11 mouse cellular contexts compared by ENCODE assay signal in the genomic region with DNA sequence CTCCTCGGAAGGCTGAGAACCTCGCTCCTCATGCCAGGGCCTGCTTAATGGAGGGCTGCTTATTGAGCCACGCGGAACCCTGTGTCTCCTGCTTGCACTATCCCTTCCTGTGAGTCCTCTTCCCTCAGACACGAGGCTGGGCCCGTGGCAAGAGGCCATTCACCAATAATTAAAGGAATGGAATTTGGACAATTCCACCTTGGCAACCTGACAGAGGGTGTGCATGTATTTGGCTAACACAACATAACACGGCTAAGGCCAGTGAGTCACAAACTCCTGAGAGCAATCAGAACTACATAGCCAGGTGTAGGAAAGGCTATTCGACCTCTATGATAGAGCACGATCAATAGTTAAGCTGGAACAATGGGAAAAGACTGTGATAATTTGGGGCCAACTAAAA. TPM values are rescaled to one million over a fixed set of nuclear protein-coding genes. Genes with fewer than 3 reads are reported as not detected.
DNase-seq lines count a peak whose midpoint lies in the region; ATAC-seq and TF ChIP-seq lines count a peak whose summit lies in the region.
"Had no signal": no experiment of that assay in that cellular context is flagged by ENCODE, and none has a peak within 500 bp of the region (broad histone marks: within the 10 kb centered on the region; RNA-seq: fewer than 3 reads in every experiment).

No protein-coding gene starts in this region.

- no peaks in the 10 kb centered on the region for H3K4me1 ChIP-seq in kidney, embryonic 14.5 days (ENCODE audit: control insufficient read depth, insufficient read depth, low read length)
- peaks cover 14% of the 10 kb centered on the region for H3K4me1 ChIP-seq in midbrain, embryonic 10.5 days
- no peaks in the 10 kb centered on the region for H3K4me1 ChIP-seq in midbrain, embryonic 11.5 days (ENCODE audit: control insufficient read depth, insufficient read depth, low read length)
- H3K4me1 ChIP-seq in thymus, adult 2 months (replicated peaks; ENCODE audit: control insufficient read depth, insufficient read depth, low read length) = no peaks in the 10 kb centered on the region
- H3K4me1 ChIP-seq: midbrain, embryonic 15.5 days had no signal

- no peak overlapping the region for H3K4me3 ChIP-seq in kidney, embryonic 14.5 days (ENCODE audit: low read length)
- no peak overlapping the region for H3K4me3 ChIP-seq in midbrain, embryonic 10.5 days
- H3K4me3 ChIP-seq in midbrain, embryonic 11.5 days (ENCODE audit: low read depth, low read length) = no peak overlapping the region
- H3K4me3 ChIP-seq in thymus, adult 2 months (ENCODE audit: control insufficient read depth, insufficient read depth, low read length) = no peak overlapping the region
- H3K4me3 ChIP-seq: hindbrain, embryonic 13.5 days; midbrain, embryonic 15.5 days had no signal

- no peak for TF ChIP-seq POLR2A in thymus, adult 2 months (IDR thresholded peaks at IDR 0.05; ENCODE audit: control insufficient read depth, extremely low read depth, insufficient read depth, low read length, poor library complexity)

- H3K27ac ChIP-seq in kidney, embryonic 14.5 days (ENCODE audit: low read depth, low read length) = no peak overlapping the region
- no peak overlapping the region for H3K27ac ChIP-seq in midbrain, embryonic 10.5 days (replicated peaks)
- no peak overlapping the region for H3K27ac ChIP-seq in midbrain, embryonic 11.5 days (ENCODE audit: low read depth, low read length)
- no peak overlapping the region for H3K27ac ChIP-seq in thymus, adult 2 months (ENCODE audit: control insufficient read depth, insufficient read depth, low read length)
- H3K27ac ChIP-seq: hindbrain, embryonic 13.5 days; midbrain, embryonic 15.5 days had no signal

- no peaks in the 10 kb centered on the region for H3K27me3 ChIP-seq in kidney, embryonic 14.5 days (ENCODE audit: control insufficient read depth, insufficient read depth, low read length)
- no peaks in the 10 kb centered on the region; the same call in 1 of the 2 replicates for H3K27me3 ChIP-seq in midbrain, embryonic 10.5 days (ENCODE audit: low read depth, poor library complexity, severe bottlenecking)
- H3K27me3 ChIP-seq in midbrain, embryonic 11.5 days (ENCODE audit: control insufficient read depth, insufficient read depth, low read length) = no peaks in the 10 kb centered on the region
- H3K27me3 ChIP-seq in thymus, adult 2 months (ENCODE audit: control insufficient read depth, insufficient read depth, low read length) = no peaks in the 10 kb centered on the region
- H3K27me3 ChIP-seq: midbrain, embryonic 15.5 days had no signal

- ATAC-seq in kidney, embryonic 14.5 days (ENCODE audit: low FRiP score, low TSS enrichment) = no peak
- ATAC-seq in midbrain, embryonic 11.5 days (ENCODE audit: low FRiP score) = no peak
- ATAC-seq: midbrain, embryonic 15.5 days had no signal

- WGBS in kidney, embryonic 14.5 days = 80% methylated on average over 9 of the region's 9 CpGs
- WGBS in midbrain, embryonic 10.5 days = 86% methylated on average over 9 of the region's 9 CpGs
- 86% methylated on average over 9 of the region's 9 CpGs for WGBS in midbrain, embryonic 11.5 days
- 96% methylated on average over 9 of the region's 9 CpGs for WGBS in thymus, adult 2 months

- H3K4me2 ChIP-seq in kidney, embryonic 14.5 days (replicated peaks; ENCODE audit: low read depth, low read length) = no peak overlapping the region
- no peak overlapping the region for H3K4me2 ChIP-seq in midbrain, embryonic 11.5 days
- H3K4me2 ChIP-seq: hindbrain, embryonic 13.5 days; midbrain, embryonic 15.5 days had no signal

- no peaks in the 10 kb centered on the region for H3K36me3 ChIP-seq in kidney, embryonic 14.5 days (ENCODE audit: control insufficient read depth, insufficient read depth, low read length)
- no peaks in the 10 kb centered on the region for H3K36me3 ChIP-seq in midbrain, embryonic 10.5 days
- no peaks in the 10 kb centered on the region for H3K36me3 ChIP-seq in midbrain, embryonic 11.5 days (ENCODE audit: control insufficient read depth, insufficient read depth, low read length)
- H3K36me3 ChIP-seq in thymus, adult 2 months (ENCODE audit: control insufficient read depth, insufficient read depth, low read length) = no peaks in the 10 kb centered on the region
- H3K36me3 ChIP-seq: hindbrain, embryonic 13.5 days; midbrain, embryonic 15.5 days had no signal

- TF ChIP-seq CTCF in thymus, adult 2 months (IDR thresholded peaks at IDR 0.05; ENCODE audit: borderline replicate concordance, control insufficient read depth, extremely low read depth, insufficient read depth, low read length, poor library complexity) = no peak

- peak; percentile 97 for DNase-seq in kidney, adult 11 months
- peak; percentile 57 to 59 for DNase-seq in cerebellum, postnatal 10 days
- DNase-seq in kidney, postnatal 14 days = peak; percentile 91
- DNase-seq in lung, postnatal 25 days (ENCODE audit: low spot score) = peak; percentile 76
- DNase-seq in midbrain, embryonic 10.5 days (ENCODE audit: low spot score) = no peak
- no peak for DNase-seq in midbrain, embryonic 11.5 days (ENCODE audit: low spot score, missing footprints)
- DNase-seq in thymus, adult 2 months = no peak
- DNase-seq: retina, postnatal 1 day had no signal

- H3K9me3 ChIP-seq in kidney, embryonic 14.5 days (ENCODE audit: control insufficient read depth, low read length) = no peaks in the 10 kb centered on the region
- no peaks in the 10 kb centered on the region for H3K9me3 ChIP-seq in midbrain, embryonic 10.5 days (replicated peaks)
- no peaks in the 10 kb centered on the region for H3K9me3 ChIP-seq in midbrain, embryonic 11.5 days (ENCODE audit: control insufficient read depth, low read length)
- H3K9me3 ChIP-seq: hindbrain, embryonic 13.5 days; midbrain, embryonic 15.5 days had no signal

- no peak overlapping the region for H3K9ac ChIP-seq in kidney, embryonic 14.5 days (ENCODE audit: low read depth, low read length)
- H3K9ac ChIP-seq in midbrain, embryonic 11.5 days (ENCODE audit: low read length) = no peak overlapping the region
- H3K9ac ChIP-seq: hindbrain, embryonic 13.5 days; midbrain, embryonic 15.5 days had no signal

RNA-seq across cellular contexts. Expression of a gene that starts 23.7 kb away (rescaled TPM):
- polyA plus RNA-seq in kidney, embryonic 14.5 days (2014; fragmentation: Nextera tagmentation; extraction: Ambion mirVana) = 0.99 and 1.4 TPM in 2 replicates
- 1.2 and 1.3 TPM in 2 replicates for polyA plus RNA-seq in midbrain, embryonic 10.5 days (2016; fragmentation: Nextera tagmentation; extraction: Ambion mirVana)
- polyA plus RNA-seq in midbrain, embryonic 11.5 days (2014; fragmentation: Nextera tagmentation; extraction: Ambion mirVana) = 1.4 and 1.5 TPM in 2 replicates
- polyA plus RNA-seq in thymus, adult 2 months (2012; rRNA removed) = 1.2 and 1.6 TPM in 2 replicates

RNA-seq across cellular contexts. Expression of a gene that starts 24.1 kb away (rescaled TPM):
- polyA plus RNA-seq in kidney, embryonic 14.5 days (2014; fragmentation: Nextera tagmentation; extraction: Ambion mirVana) = 5.2 and 5.5 TPM in 2 replicates
- polyA plus RNA-seq in midbrain, embryonic 10.5 days (2016; fragmentation: Nextera tagmentation; extraction: Ambion mirVana) = 2.4 and 2.9 TPM in 2 replicates
- 2.5 and 2.9 TPM in 2 replicates for polyA plus RNA-seq in midbrain, embryonic 11.5 days (2014; fragmentation: Nextera tagmentation; extraction: Ambion mirVana)
- polyA plus RNA-seq in thymus, adult 2 months (2012; rRNA removed) = 0.87 and 1.3 TPM in 2 replicates

Comparison
In these comparisons a context has a peak if more than half of its experiments do, and no peak if none do; other contexts are left out.
1. DNase-seq: peak in kidney, adult 11 months (single experiment), cerebellum, postnatal 10 days (2 of 2), kidney, postnatal 14 days (single experiment) and lung, postnatal 25 days (single experiment); none in midbrain, embryonic 10.5 days (single experiment), midbrain, embryonic 11.5 days (single experiment) and thymus, adult 2 months (single experiment).